Mouse (Mus musculus) 3T3-L1 (cell line): ENCODE results near the gene Olfr725.
A peak's percentile ranks its signal among the peaks of the same experiment; 100 is the strongest.

Source experiments
- DNase-seq: peaks from one replicate; pipeline ENCODE4 v3.0.0-alpha.2; 2015; ENCODE audit warnings: low read depth, low spot score

Gene Olfr725

GRCm38 (mm10) chr14:50040275-50040674 is at the start of gene Olfr725:
TSS of gene Olfr725 (minus strand) at chr14:50040375.
- no peak for DNase-seq

- DNase-seq: no peak
Observed at GRCm38 (mm10) chr14:50062733-50063104, 22.5 kb upstream of the Olfr725 start.

GRCm38 (mm10) chr14:50061955-50062732 is 22.0 kb upstream of the Olfr725 start:
- DNase-seq: peak; percentile 4

DNA sequence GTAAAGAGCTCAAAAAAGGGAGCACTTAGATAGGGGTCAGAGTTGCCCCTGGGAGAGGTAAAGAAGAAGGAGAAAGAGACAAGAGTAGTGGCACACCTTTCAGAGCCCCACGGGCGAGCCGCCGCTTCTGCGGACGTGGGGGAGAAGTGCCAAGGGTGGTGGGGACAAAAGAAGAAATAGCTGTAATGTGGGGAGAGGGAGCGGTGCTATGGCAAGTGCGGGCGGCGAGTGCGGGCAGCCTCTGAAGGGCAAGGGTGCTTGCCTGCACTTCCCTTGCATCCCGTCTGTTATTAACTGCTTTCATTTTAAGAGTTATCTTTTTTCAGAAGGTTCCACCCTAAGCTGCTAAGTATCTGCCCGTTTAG is 21.4 kb upstream of the Olfr725 start:
- DNase-seq: no peak

DNA sequence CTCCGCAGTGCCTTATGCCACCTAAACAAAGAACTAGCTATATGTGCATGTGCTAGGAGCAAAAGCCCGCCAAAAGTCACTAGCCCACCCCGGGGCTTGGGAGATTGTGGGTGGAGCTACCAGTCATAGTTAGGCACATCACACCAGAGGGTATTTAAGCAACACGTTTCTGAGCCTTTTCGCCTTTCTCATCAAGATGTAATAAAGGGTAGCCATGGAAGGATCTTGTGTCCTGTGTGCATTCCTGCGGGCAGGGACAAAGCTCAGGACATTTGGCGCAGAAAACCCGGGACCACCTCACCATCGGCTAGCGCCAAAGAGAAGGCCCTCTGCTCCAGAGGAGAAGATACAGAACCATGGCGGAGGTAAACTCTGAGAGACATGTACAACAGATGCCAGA is 21.0 kb upstream of the Olfr725 start:
- no peak for DNase-seq

GRCm38 (mm10) chr14:50032041-50032440 is 8.1 kb downstream of the Olfr725 start:
- no peak for DNase-seq

- DNase-seq: no peak
Observed at GRCm38 (mm10) chr14:50031356-50031755, 8.8 kb downstream of the Olfr725 start.

DNA sequence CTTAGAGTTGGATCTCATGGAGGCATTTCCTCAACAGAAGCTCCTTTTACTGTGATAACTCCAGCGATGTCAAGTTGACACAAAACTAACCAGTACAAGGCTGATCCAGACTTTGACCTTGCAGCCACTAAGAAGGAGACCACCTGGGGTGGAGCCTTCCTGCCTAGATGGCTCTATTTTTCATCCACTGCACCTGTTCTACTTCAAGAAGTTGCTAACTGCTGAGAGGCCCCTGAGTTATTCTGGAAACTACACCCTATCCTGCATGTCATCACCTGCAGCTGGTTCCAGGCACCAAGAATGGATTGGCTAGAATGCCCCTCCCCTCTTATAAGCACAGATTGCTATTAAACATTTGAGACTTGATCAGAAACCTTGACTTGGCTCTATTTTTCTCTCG is 13.8 kb downstream of the Olfr725 start:
- DNase-seq: no peak
